Mouse (Mus musculus): ENCODE measurements at regions not wholly inside any gene's neighbourhood (a gene's known extent, or its start where the extent isn't known, plus 50 kb on each side); places are given as distances from the start of the nearest gene placed in this dataset.
"Not testable (repeated sequence)": the region's sequence is repeated elsewhere in the genome, so short reads cannot be mapped to it uniquely, and the experiment has no call there.

DNA sequence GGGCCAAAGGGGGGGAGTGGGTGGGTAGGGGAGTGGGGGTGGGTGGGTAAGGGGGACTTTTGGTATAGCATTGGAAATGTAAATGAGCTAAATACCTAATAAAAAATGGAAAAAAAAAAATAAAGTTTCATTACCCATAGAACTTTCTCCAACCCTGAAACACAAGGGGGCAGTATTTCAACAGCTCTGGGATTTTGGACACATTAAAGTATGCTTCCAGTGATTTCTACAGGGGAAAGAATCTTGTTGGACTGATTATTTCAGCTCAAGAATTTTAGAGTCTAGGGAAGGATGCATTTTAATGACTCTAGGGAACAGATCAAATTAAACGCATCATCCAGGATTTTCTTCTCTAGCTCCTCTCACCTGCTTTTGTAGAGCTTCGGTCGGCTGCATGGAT lies 345.9 kb downstream of the Nrcam start:
- not testable (repeated sequence) for H3K4me2 ChIP-seq (ENCODE audit: low read depth, low read length, poor library complexity, severe bottlenecking); H3K4me1 ChIP-seq (ENCODE audit: insufficient read depth, low read length); ATAC-seq (ENCODE audit: low FRiP score); H3K9me3 ChIP-seq (ENCODE audit: low read length); H3K4me3 ChIP-seq (ENCODE audit: low read depth, low read length); H3K27ac ChIP-seq (ENCODE audit: low read depth, low read length); H3K27me3 ChIP-seq (ENCODE audit: insufficient read depth, low read length); H3K36me3 ChIP-seq (ENCODE audit: insufficient read depth, low read length); H3K9ac ChIP-seq (replicated peaks; ENCODE audit: low read length, poor library complexity, severe bottlenecking)
- peak; percentile 67 for DNase-seq (ENCODE audit: low spot score)
- 53% methylated on average over 3 of the region's 3 CpGs for WGBS
- TF ChIP-seq CTCF (IDR thresholded peaks at IDR 0.05): peak; percentile 68

DNA sequence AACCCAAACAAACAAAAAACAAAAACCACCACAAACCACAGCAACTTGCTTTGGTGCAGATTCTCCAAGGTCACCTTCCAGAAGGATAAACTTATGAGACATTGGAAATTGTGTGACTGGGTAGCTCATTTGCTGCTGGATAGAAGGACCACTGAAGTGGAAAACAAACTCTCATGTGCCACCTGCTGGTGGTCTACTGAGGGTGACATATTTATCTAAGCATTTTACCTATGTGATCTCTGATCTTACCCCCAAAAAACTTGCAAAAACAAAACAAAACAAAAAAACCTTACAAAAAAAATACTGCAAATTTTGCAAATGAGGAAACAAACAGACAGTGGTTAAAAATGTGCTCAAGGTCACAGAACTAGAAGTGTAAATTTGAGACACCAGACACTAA lies 346.3 kb downstream of the Nrcam start:
- no peaks in the 10 kb centered on the region for H3K9me3 ChIP-seq (ENCODE audit: low read length)
- no peaks in the 10 kb centered on the region for H3K27me3 ChIP-seq (ENCODE audit: insufficient read depth, low read length)

More for the DNA sequence above, 346.3 kb downstream of the Nrcam start:
- Histone ChIP-seq H3K4me2 (ENCODE audit: low read depth, low read length, poor library complexity, severe bottlenecking) (no peak overlapping the region), H3K9ac (replicated peaks; ENCODE audit: low read length, poor library complexity, severe bottlenecking) (no peak overlapping the region), H3K4me3 (ENCODE audit: low read depth, low read length) (no peak overlapping the region), H3K36me3 (ENCODE audit: insufficient read depth, low read length) (no peaks in the 10 kb centered on the region), H3K27ac (ENCODE audit: low read depth, low read length) (no peak overlapping the region), H3K4me1 (ENCODE audit: insufficient read depth, low read length) (no peaks in the 10 kb centered on the region)
- TF ChIP-seq CTCF (IDR thresholded peaks at IDR 0.05): peak; percentile 44
- peak; percentile 20 for DNase-seq (ENCODE audit: low spot score)
- ATAC-seq (ENCODE audit: low FRiP score): no peak
